Mouse (Mus musculus) neural tube, embryonic 15.5 days (tissue): Measurements from ENCODE around the gene Mvp. TPM values are rescaled to one million over a fixed set of nuclear protein-coding genes. Genes with fewer than 3 reads are reported as not detected.

ENCODE experiments used
- ATAC-seq: fragments of 200-750 bp; cut with Nextera tagmentation; 2 replicates; pipeline ENCODE4 v1.8.0; 2017; ENCODE audit warnings: mild to moderate bottlenecking, moderate TSS enrichment, moderate library complexity; ENCODE audit not compliant: low FRiP score
- H3K27ac ChIP-seq: fragments of 300-500 bp; sonication (generic); replicated peaks from 2 replicates; pipeline ENCODE4 v1.5.1; 2015; ENCODE audit warnings: mild to moderate bottlenecking, inconsistent platforms
- H3K27me3 ChIP-seq: fragments of 300-500 bp; sonication (generic); replicated peaks from 2 replicates; pipeline ENCODE4 v1.6.1; 2015; ENCODE audit warnings: inconsistent platforms
- H3K36me3 ChIP-seq: fragments of 300-500 bp; sonication (generic); 2 replicates; pipeline ENCODE4 v1.6.1; 2015; ENCODE audit warnings: inconsistent platforms
- H3K4me1 ChIP-seq: fragments of 300-500 bp; sonication (generic); 2 replicates; pipeline ENCODE4 v1.6.1; 2015; ENCODE audit warnings: inconsistent platforms
- H3K4me2 ChIP-seq: fragments of 300-500 bp; sonication (generic); 2 replicates; pipeline ENCODE4 v1.6.1; 2015; ENCODE audit warnings: inconsistent platforms, mild to moderate bottlenecking, moderate library complexity
- H3K4me3 ChIP-seq: fragments of 300-500 bp; sonication (generic); replicated peaks from 2 replicates; pipeline ENCODE4 v1.5.1; 2015; ENCODE audit warnings: mild to moderate bottlenecking, inconsistent platforms
- H3K9ac ChIP-seq: fragments of 300-500 bp; sonication (generic); replicated peaks from 2 replicates; pipeline ENCODE4 v1.6.1; 2015; ENCODE audit warnings: mild to moderate bottlenecking, inconsistent platforms
- H3K9me3 ChIP-seq: fragments of 300-500 bp; sonication (generic); replicated peaks from 2 replicates; pipeline ENCODE4 v1.6.1; 2016; ENCODE audit warnings: inconsistent platforms
- WGBS: fragments of 180-500 bp; shearing (Covaris S2); methylation state at CpG from one replicate; pipeline ENCODE4 v1.1.7; 2015; ENCODE audit warnings: mixed read lengths; 5-methylcytosine and 5-hydroxymethylcytosine counted together
- polyA plus RNA-seq: library from polyadenylated mRNA; unstranded; fragments of >200 nt; fragmentation: Nextera tagmentation; extraction: Ambion mirVana; gene quantifications from 2 replicates; pipeline ENCODE4 v1.2.1, GENCODE M21; 2015

Mvp gene
- polyA plus RNA-seq, 1 experiment from 2014 or later: 5.2 TPM

GRCm38 (mm10) chr7:126984667-126985444 lies 29.6 kb downstream of the Mvp start:
- 58% methylated on average over 10 of the region's 10 CpGs for WGBS
- H3K36me3 ChIP-seq: peaks cover 14% of the 10 kb centered on the region
- no peak overlapping the region for H3K4me2 ChIP-seq
- no peak overlapping the region for H3K4me3 ChIP-seq
- no peaks in the 10 kb centered on the region for H3K4me1 ChIP-seq
- no peak overlapping the region for H3K27ac ChIP-seq
- no peak overlapping the region for H3K9ac ChIP-seq
- no peak for ATAC-seq
- no peaks in the 10 kb centered on the region for H3K27me3 ChIP-seq
- no peaks in the 10 kb centered on the region for H3K9me3 ChIP-seq

- Histone ChIP-seq H3K4me1 (peaks cover 10% of the 10 kb centered on the region), H3K36me3 (peaks cover 31% of the 10 kb centered on the region), H3K9me3 (no peaks in the 10 kb centered on the region), H3K4me2 (no peak overlapping the region), H3K9ac (no peak overlapping the region), H3K4me3 (no peak overlapping the region), H3K27ac (no peak overlapping the region), H3K27me3 (no peaks in the 10 kb centered on the region)
- no peak for ATAC-seq
- WGBS: 88% methylated on average over 7 of the region's 7 CpGs
Measured at GRCm38 (mm10) chr7:126983113-126983512, 31.3 kb downstream of the Mvp start.

DNA sequence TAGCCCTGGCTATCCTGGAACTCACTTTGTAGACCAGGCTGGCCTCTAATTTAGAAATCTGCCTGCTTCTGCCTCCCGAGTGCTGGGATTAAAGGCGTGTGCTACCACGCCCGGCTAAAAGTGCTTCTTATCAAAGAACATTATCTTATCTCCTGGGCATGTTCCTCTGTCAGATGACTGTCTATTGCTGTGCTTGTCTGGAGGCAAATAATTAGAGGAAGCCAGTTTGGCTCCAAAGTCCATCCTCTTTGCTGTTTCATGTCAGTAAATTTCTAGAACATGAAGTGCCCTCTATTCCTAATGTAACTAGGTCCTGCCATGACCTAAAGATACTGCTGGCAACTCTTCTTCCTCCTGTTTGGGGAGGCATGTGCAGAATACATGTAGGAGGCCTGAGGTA lies 32.4 kb downstream of the Mvp start:
- Histone ChIP-seq H3K4me3 (no peak overlapping the region), H3K4me2 (no peak overlapping the region), H3K27me3 (no peaks in the 10 kb centered on the region), H3K4me1 (peaks cover 20% of the 10 kb centered on the region), H3K27ac (no peak overlapping the region), H3K36me3 (peaks cover 33% of the 10 kb centered on the region), H3K9ac (no peak overlapping the region), H3K9me3 (no peaks in the 10 kb centered on the region)
- no peak for ATAC-seq
- WGBS: 92% methylated on average over 4 of the region's 4 CpGs

DNA sequence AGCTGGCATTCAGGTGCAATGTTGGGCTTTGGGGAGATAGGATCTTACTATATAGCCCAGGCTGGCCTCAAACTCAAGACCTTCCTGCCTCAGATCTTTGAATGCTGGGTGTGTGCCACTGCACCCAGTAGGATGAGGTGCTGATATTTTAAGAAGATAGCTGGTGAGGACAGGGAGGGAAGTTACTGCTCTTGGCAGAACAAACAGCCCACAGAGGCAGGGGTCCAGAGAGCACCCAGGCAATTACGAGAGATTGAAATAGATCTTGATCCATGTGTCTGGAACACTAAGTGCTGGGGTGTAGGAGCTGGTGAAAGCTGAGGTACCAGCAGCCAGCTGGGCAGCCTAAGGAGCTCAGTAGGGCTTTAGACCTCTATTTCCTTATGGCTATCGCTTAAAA lies 32.8 kb downstream of the Mvp start:
- Histone ChIP-seq H3K9ac (no peak overlapping the region), H3K4me2 (no peak overlapping the region), H3K36me3 (peaks cover 33% of the 10 kb centered on the region), H3K4me3 (no peak overlapping the region), H3K4me1 (peaks cover 22% of the 10 kb centered on the region), H3K9me3 (no peaks in the 10 kb centered on the region), H3K27me3 (no peaks in the 10 kb centered on the region), H3K27ac (no peak overlapping the region)
- 91% methylated on average over 2 of the region's 2 CpGs for WGBS
- no peak for ATAC-seq

GRCm38 (mm10) chr7:126978841-126979240 lies 35.6 kb downstream of the Mvp start:
- Histone ChIP-seq H3K27me3 (no peaks in the 10 kb centered on the region), H3K4me1 (peaks cover 29% of the 10 kb centered on the region), H3K27ac (no peak overlapping the region), H3K9ac (no peak overlapping the region), H3K4me2 (no peak overlapping the region), H3K36me3 (peaks cover 33% of the 10 kb centered on the region), H3K4me3 (no peak overlapping the region), H3K9me3 (no peaks in the 10 kb centered on the region)
- no peak for ATAC-seq
- WGBS: 95% methylated on average over 6 of the region's 6 CpGs

DNA sequence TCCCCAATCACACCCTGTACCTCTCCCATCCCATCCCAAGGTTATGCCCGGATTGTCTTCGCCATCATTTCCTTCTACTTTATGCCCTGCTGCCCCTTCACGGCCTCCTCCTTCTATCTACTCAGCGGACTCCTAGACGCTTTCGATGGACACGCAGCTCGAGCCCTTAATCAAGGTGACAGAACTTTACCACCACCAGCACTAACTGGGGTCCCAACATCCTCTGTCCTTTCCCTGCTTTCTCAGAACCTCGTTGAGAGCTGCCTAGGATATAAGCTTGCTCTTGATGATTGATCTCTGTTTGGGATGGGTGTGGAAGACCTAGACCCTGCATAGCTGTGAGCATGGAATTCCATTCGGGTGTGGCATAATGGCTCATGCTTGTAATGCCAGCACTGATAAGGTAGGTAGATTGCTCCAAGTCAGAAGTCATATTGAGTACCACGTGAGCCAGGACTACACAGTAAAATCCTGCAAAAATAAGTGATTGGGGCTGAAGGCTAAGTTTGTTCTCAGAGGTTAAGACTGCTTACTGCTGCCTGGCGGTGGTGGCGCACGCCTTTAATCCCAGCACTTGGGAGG lies 37.5 kb downstream of the Mvp start:
- H3K9me3 ChIP-seq: no peaks in the 10 kb centered on the region
- H3K27ac ChIP-seq: peak overlapping the region; percentile 99
- H3K4me3 ChIP-seq: peak overlapping the region; percentile 95
- peak; percentile 4 for ATAC-seq
- H3K9ac ChIP-seq: peak overlapping the region; percentile 99
- peaks cover 29% of the 10 kb centered on the region for H3K4me1 ChIP-seq
- peak overlapping the region; percentile 71 for H3K4me2 ChIP-seq
- H3K27me3 ChIP-seq: no peaks in the 10 kb centered on the region
- WGBS: 29% methylated on average over 14 of the region's 14 CpGs
- peaks cover 38% of the 10 kb centered on the region for H3K36me3 ChIP-seq

GRCm38 (mm10) chr7:126975950-126976866 lies 38.2 kb downstream of the Mvp start, which contains the start of gene Cdiptos:
Gene Cdiptos (minus strand): TSS chr7:126976098.
- ATAC-seq: peak; percentile 96
- Histone ChIP-seq H3K27me3 (no peaks in the 10 kb centered on the region), H3K4me1 (peaks cover 29% of the 10 kb centered on the region), H3K4me2 (peak within 1 kb of the TSS; percentile 71), H3K9ac (peak within 1 kb of the TSS; percentile 99), H3K27ac (peak within 1 kb of the TSS; percentile 99), H3K4me3 (peak within 1 kb of the TSS; percentile 95), H3K9me3 (no peaks in the 10 kb centered on the region), H3K36me3 (peaks cover 39% of the 10 kb centered on the region)
- under 1% methylated on average over 55 of the region's 55 CpGs for WGBS

DNA sequence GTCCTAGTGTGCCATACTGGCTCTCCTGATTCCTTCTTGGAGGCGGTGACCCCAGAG lies 38.7 kb downstream of the Mvp start, which contains the start of gene Cdipt:
Gene Cdipt (plus strand): TSS at position 22 of the 57 bp plus-strand sequence.
- H3K27me3 ChIP-seq: no peaks in the 10 kb centered on the region
- 8% methylated on average over 1 of the region's 1 CpGs for WGBS
- H3K4me3 ChIP-seq: peak within 1 kb of the TSS; percentile 95
- H3K4me1 ChIP-seq: peaks cover 29% of the 10 kb centered on the region
- H3K36me3 ChIP-seq: peaks cover 42% of the 10 kb centered on the region
- peak within 1 kb of the TSS; percentile 71 for H3K4me2 ChIP-seq
- H3K27ac ChIP-seq: peak within 1 kb of the TSS; percentile 99
- ATAC-seq: no peak
- H3K9me3 ChIP-seq: no peaks in the 10 kb centered on the region
- peak within 1 kb of the TSS; percentile 99 for H3K9ac ChIP-seq

DNA sequence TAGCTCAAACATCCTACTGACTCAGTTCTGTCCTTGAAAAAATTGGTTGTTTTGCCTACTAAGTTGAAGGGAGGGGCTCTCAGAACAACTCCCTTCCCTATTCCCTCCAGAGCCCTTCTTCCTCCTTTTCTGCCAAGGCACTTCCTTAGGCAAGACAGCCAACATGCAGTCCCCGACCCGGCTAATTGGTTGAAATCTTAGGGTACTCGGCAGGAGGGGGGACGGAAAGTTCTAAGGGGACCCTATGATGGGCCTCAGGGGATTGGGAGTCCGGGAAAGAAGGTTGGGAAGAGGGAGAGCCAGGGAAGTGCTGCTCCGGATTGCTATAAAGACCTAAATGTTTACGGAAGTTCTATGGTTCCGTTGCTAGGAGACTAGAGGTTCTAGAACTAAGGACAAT lies 38.9 kb downstream of the Mvp start:
- H3K9ac ChIP-seq: 0 out of 2 replicates have a peak overlapping the region, but pooled peaks have one; percentile 99
- no peaks in the 10 kb centered on the region for H3K27me3 ChIP-seq
- H3K4me2 ChIP-seq: peak overlapping the region; percentile 71
- peaks cover 43% of the 10 kb centered on the region for H3K36me3 ChIP-seq
- peaks cover 29% of the 10 kb centered on the region for H3K4me1 ChIP-seq
- no peaks in the 10 kb centered on the region for H3K9me3 ChIP-seq
- H3K27ac ChIP-seq: peak overlapping the region; percentile 99
- 16% methylated on average over 8 of the region's 8 CpGs for WGBS
- peak overlapping the region; percentile 95 for H3K4me3 ChIP-seq
- ATAC-seq: no peak; the same call in 1 of the 2 replicates

- Histone ChIP-seq H3K36me3 (peaks cover 79% of the 10 kb centered on the region), H3K27ac (no peak overlapping the region), H3K4me3 (no peak overlapping the region), H3K9me3 (no peaks in the 10 kb centered on the region), H3K9ac (no peak overlapping the region), H3K4me1 (no peaks in the 10 kb centered on the region), H3K4me2 (no peak overlapping the region), H3K27me3 (0 out of 2 replicates have a peak, but pooled peaks cover 5% of the 10 kb centered on the region)
- ATAC-seq: no peak
- WGBS: 67% methylated on average over 6 of the region's 6 CpGs
Measured at GRCm38 (mm10) chr7:126967361-126967760, 47.1 kb downstream of the Mvp start.

- Histone ChIP-seq H3K36me3 (peaks cover 83% of the 10 kb centered on the region), H3K27me3 (peaks cover 15% of the 10 kb centered on the region; the same call in 1 of the 2 replicates), H3K27ac (no peak overlapping the region), H3K4me2 (no peak overlapping the region), H3K4me3 (no peak overlapping the region), H3K9ac (no peak overlapping the region), H3K9me3 (no peaks in the 10 kb centered on the region), H3K4me1 (no peaks in the 10 kb centered on the region)
- ATAC-seq: no peak
- WGBS: 57% methylated on average over 3 of the region's 3 CpGs
Measured at GRCm38 (mm10) chr7:126965568-126965967, 48.9 kb downstream of the Mvp start.
